ENCODE assay signal across 8 mouse cellular contexts in genomic region chr10:81356352-81356990, GRCm38 (mm10). TPM values are rescaled to one million over a fixed set of nuclear protein-coding genes. Genes with fewer than 3 reads are reported as not detected.
DNase-seq lines count a peak whose midpoint lies in the region; ATAC-seq lines count a peak whose summit lies in the region.

No protein-coding gene starts in this region.

- no peak overlapping the region for H3K27ac ChIP-seq in embryonic facial prominence, embryonic 12.5 days
- H3K27ac ChIP-seq in kidney, embryonic 15.5 days = peak overlapping the region; percentile 14; the same call in 1 of the 2 replicates
- no peak overlapping the region for H3K27ac ChIP-seq in midbrain, embryonic 15.5 days

- no peaks in the 10 kb centered on the region for H3K9me3 ChIP-seq in embryonic facial prominence, embryonic 12.5 days
- H3K9me3 ChIP-seq in kidney, embryonic 15.5 days (replicated peaks) = no peaks in the 10 kb centered on the region
- no peaks in the 10 kb centered on the region for H3K9me3 ChIP-seq in midbrain, embryonic 15.5 days

- H3K4me1 ChIP-seq in embryonic facial prominence, embryonic 12.5 days = peaks cover 23% of the 10 kb centered on the region
- peaks cover 46% of the 10 kb centered on the region for H3K4me1 ChIP-seq in kidney, embryonic 15.5 days
- peaks cover 28% of the 10 kb centered on the region for H3K4me1 ChIP-seq in midbrain, embryonic 15.5 days

- no peak overlapping the region; the same call in 1 of the 2 replicates for H3K4me3 ChIP-seq in embryonic facial prominence, embryonic 12.5 days
- peak overlapping the region; percentile 86 for H3K4me3 ChIP-seq in kidney, embryonic 15.5 days (replicated peaks)
- peak overlapping the region; percentile 94; the same call in 1 of the 2 replicates for H3K4me3 ChIP-seq in midbrain, embryonic 15.5 days

- no peak for ATAC-seq in embryonic facial prominence, embryonic 12.5 days (ENCODE audit: insufficient number of reproducible peaks, insufficient read depth, low FRiP score, low TSS enrichment)
- ATAC-seq in kidney, embryonic 15.5 days (replicated peaks; ENCODE audit: low FRiP score) = no peak
- ATAC-seq in midbrain, embryonic 15.5 days (replicated peaks) = 0 out of 2 replicates have a peak, but pooled peaks have one; percentile 1

- no peaks in the 10 kb centered on the region for H3K27me3 ChIP-seq in embryonic facial prominence, embryonic 12.5 days
- no peaks in the 10 kb centered on the region for H3K27me3 ChIP-seq in kidney, embryonic 15.5 days
- no peaks in the 10 kb centered on the region for H3K27me3 ChIP-seq in midbrain, embryonic 15.5 days (replicated peaks)

- no peak overlapping the region for H3K9ac ChIP-seq in embryonic facial prominence, embryonic 12.5 days
- H3K9ac ChIP-seq in kidney, embryonic 15.5 days = no peak overlapping the region
- H3K9ac ChIP-seq in midbrain, embryonic 15.5 days = no peak overlapping the region

- peaks cover 6% of the 10 kb centered on the region; the same call in 1 of the 2 replicates for H3K36me3 ChIP-seq in embryonic facial prominence, embryonic 12.5 days
- H3K36me3 ChIP-seq in kidney, embryonic 15.5 days = 0 out of 2 replicates have a peak, but pooled peaks cover 4% of the 10 kb centered on the region
- H3K36me3 ChIP-seq in midbrain, embryonic 15.5 days (replicated peaks) = no peaks in the 10 kb centered on the region

- peak; percentile 64 for DNase-seq in kidney, adult 11 months
- DNase-seq in kidney, postnatal 10 days = no peak
- DNase-seq in urinary bladder, postnatal 14 days (ENCODE audit: low spot score) = no peak
- no peak for DNase-seq in left cerebral cortex, adult 9 months (ENCODE audit: low spot score in 2 of 2)
- DNase-seq in ovary, adult 18-20 months (ENCODE audit: low spot score) = no peak

- H3K4me2 ChIP-seq in embryonic facial prominence, embryonic 12.5 days (replicated peaks) = peak overlapping the region; percentile 98; the same call in 1 of the 2 replicates
- H3K4me2 ChIP-seq in kidney, embryonic 15.5 days = peak overlapping the region; percentile 99
- peak overlapping the region; percentile 97; the same call in 1 of the 2 replicates for H3K4me2 ChIP-seq in midbrain, embryonic 15.5 days

- 59% methylated on average over 12 of the region's 12 CpGs for WGBS in embryonic facial prominence, embryonic 12.5 days
- WGBS in kidney, embryonic 15.5 days = 49% methylated on average over 12 of the region's 12 CpGs
- WGBS in midbrain, embryonic 15.5 days = 53% methylated on average over 12 of the region's 12 CpGs

RNA-seq across cellular contexts. Expression of gene Mfsd12, which starts 0.8 kb away (rescaled TPM):
- polyA plus RNA-seq in embryonic facial prominence, embryonic 12.5 days (2016; fragmentation: Nextera tagmentation; extraction: Ambion mirVana) = 13.9 and 14.5 TPM in 2 replicates
- 10.3 and 11.5 TPM in 2 replicates for polyA plus RNA-seq in kidney, embryonic 15.5 days (2015; fragmentation: Nextera tagmentation; extraction: Ambion mirVana)
- polyA plus RNA-seq in midbrain, embryonic 15.5 days (2015; fragmentation: Nextera tagmentation; extraction: Ambion mirVana) = 19.7 and 22.5 TPM in 2 replicates

RNA-seq across cellular contexts. Expression of gene Hmg20b, which starts 6.2 kb away (rescaled TPM):
- polyA plus RNA-seq in embryonic facial prominence, embryonic 12.5 days (2016; fragmentation: Nextera tagmentation; extraction: Ambion mirVana) = 130 and 132 TPM in 2 replicates
- polyA plus RNA-seq in kidney, embryonic 15.5 days (2015; fragmentation: Nextera tagmentation; extraction: Ambion mirVana) = 87.0 and 94.6 TPM in 2 replicates
- 26.6 and 29.9 TPM in 2 replicates for polyA plus RNA-seq in midbrain, embryonic 15.5 days (2015; fragmentation: Nextera tagmentation; extraction: Ambion mirVana)

RNA-seq across cellular contexts. Expression of gene 4930404N11Rik, which starts 9.1 kb away (rescaled TPM):
- polyA plus RNA-seq in embryonic facial prominence, embryonic 12.5 days (2016; fragmentation: Nextera tagmentation; extraction: Ambion mirVana) = 0.73 and 0.82 TPM in 2 replicates
- polyA plus RNA-seq in kidney, embryonic 15.5 days (2015; fragmentation: Nextera tagmentation; extraction: Ambion mirVana) = 0.62 and 1.6 TPM in 2 replicates
- polyA plus RNA-seq in midbrain, embryonic 15.5 days (2015; fragmentation: Nextera tagmentation; extraction: Ambion mirVana) = 1.1 TPM in 2 replicates

RNA-seq across cellular contexts. Expression of gene Gipc3, which starts 13.4 kb away (rescaled TPM):
- polyA plus RNA-seq in embryonic facial prominence, embryonic 12.5 days (2016; fragmentation: Nextera tagmentation; extraction: Ambion mirVana) = not detected in 2 replicates
- 0.08 TPM in 1 of 2 replicates, not detected in the other for polyA plus RNA-seq in kidney, embryonic 15.5 days (2015; fragmentation: Nextera tagmentation; extraction: Ambion mirVana)
- polyA plus RNA-seq in midbrain, embryonic 15.5 days (2015; fragmentation: Nextera tagmentation; extraction: Ambion mirVana) = not detected in 2 replicates

RNA-seq across cellular contexts. Expression of gene Fzr1, which starts 21.8 kb away (rescaled TPM):
- 140 and 143 TPM in 2 replicates for polyA plus RNA-seq in embryonic facial prominence, embryonic 12.5 days (2016; fragmentation: Nextera tagmentation; extraction: Ambion mirVana)
- 105 and 114 TPM in 2 replicates for polyA plus RNA-seq in kidney, embryonic 15.5 days (2015; fragmentation: Nextera tagmentation; extraction: Ambion mirVana)
- polyA plus RNA-seq in midbrain, embryonic 15.5 days (2015; fragmentation: Nextera tagmentation; extraction: Ambion mirVana) = 153 and 159 TPM in 2 replicates
